Mouse (Mus musculus): Measurements from ENCODE around the gene Bach2. TPM values are rescaled to one million over a fixed set of nuclear protein-coding genes. Genes with fewer than 3 reads are reported as not detected.

The Bach2 gene
- polyA plus RNA-seq, 1 experiment from 2014 or later = 8.2 TPM

DNA sequence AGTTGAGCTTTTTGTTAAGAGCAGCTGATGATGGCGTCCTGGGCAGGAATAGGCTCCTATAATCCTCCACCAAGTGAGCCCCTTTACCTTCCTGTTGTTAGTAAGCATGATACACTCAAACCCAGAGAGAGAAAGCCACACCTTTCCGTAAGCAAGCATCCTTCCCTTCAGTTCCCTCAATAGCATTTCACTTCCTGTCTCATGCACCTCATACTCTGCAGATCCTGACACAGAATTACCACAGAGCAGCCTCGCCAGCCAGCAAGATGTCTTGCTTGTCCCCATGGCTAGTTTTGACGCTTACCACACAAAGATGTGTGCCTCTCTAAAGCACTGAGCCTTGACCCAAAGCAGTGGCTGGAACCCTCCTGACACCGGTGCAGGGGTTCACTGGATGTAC, 348.9 kb downstream of the Bach2 start:
- Histone ChIP-seq H3K4me1 (ENCODE audit: control insufficient read depth in 2 of 2, insufficient read depth in 2 of 2, low read length in 2 of 2) (no peaks in the 10 kb centered on the region), H3K27me3 (ENCODE audit: control insufficient read depth, insufficient read depth, low read length) (no peaks in the 10 kb centered on the region), H3K4me3 (ENCODE audit: control insufficient read depth in 1 of 2, insufficient read depth in 1 of 2, low read depth in 1 of 2, low read length in 2 of 2) (no peak overlapping the region), H3K27ac (replicated peaks in 1 of 2; ENCODE audit: control insufficient read depth in 1 of 2, insufficient read depth in 1 of 2, low read depth in 2 of 2, low read length in 2 of 2) (no peak overlapping the region), H3K9ac (ENCODE audit: low read length) (no peak overlapping the region), H3K36me3 (ENCODE audit: control insufficient read depth, insufficient read depth, low read length) (no peaks in the 10 kb centered on the region), H3K9me3 (ENCODE audit: control insufficient read depth, low read length) (no peaks in the 10 kb centered on the region), H3K4me2 (ENCODE audit: low read length) (no peak overlapping the region)
- WGBS = 82% methylated on average over 5 of the region's 5 CpGs
- ATAC-seq (ENCODE audit: insufficient number of reproducible peaks, insufficient read depth, low FRiP score, low read depth) = no peak

DNA sequence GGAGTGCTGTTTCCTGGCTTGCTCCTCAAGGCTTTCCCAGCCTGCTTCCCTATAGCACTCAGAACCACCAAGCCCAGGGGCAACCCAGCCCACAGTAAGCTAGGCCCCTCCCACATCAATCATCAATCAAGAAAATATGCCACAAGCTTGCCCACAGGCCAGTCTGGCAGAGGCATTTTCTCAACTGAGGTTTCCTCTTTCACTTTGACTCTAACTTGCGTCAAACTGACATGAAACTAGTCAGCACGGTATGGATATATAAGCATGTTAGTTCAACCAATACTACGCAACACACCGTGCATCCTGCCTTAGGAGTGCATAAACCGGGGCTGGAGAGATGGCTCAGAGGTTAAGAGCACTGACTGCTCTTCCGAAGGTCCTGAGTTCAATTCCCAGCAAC, 349.6 kb downstream of the Bach2 start:
- WGBS = 86% methylated on average over 6 of the region's 6 CpGs
- no peak for ATAC-seq (ENCODE audit: insufficient number of reproducible peaks, insufficient read depth, low FRiP score, low read depth)
- Histone ChIP-seq H3K27ac (replicated peaks in 1 of 2; ENCODE audit: control insufficient read depth in 1 of 2, insufficient read depth in 1 of 2, low read depth in 2 of 2, low read length in 2 of 2) (no peak overlapping the region), H3K4me1 (ENCODE audit: control insufficient read depth in 2 of 2, insufficient read depth in 2 of 2, low read length in 2 of 2) (no peaks in the 10 kb centered on the region), H3K4me2 (ENCODE audit: low read length) (no peak overlapping the region), H3K27me3 (ENCODE audit: control insufficient read depth, insufficient read depth, low read length) (no peaks in the 10 kb centered on the region), H3K4me3 (ENCODE audit: control insufficient read depth in 1 of 2, insufficient read depth in 1 of 2, low read depth in 1 of 2, low read length in 2 of 2) (no peak overlapping the region), H3K9ac (ENCODE audit: low read length) (no peak overlapping the region), H3K36me3 (ENCODE audit: control insufficient read depth, insufficient read depth, low read length) (no peaks in the 10 kb centered on the region), H3K9me3 (ENCODE audit: control insufficient read depth, low read length) (no peaks in the 10 kb centered on the region)

DNA sequence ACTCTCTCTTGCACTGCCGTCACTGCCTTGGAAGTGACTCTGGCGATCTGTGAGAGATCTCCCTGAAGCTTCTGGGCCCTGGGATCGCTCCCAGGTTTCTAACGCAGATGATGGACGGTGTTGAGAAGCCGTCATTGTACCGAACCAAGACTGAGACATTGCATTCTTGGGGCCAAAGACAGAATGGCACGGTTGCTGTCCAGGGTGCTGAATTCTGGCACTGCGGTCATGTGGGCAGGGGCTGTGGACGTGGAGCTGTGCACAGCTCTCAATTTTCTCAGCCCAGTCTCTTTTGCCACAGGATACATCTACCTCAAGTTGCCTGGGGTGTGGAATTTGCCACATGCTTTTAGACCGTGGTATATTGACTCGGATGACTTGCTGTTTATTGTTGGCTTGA, 362.5 kb downstream of the Bach2 start:
- 15% methylated on average over 12 of the region's 12 CpGs for WGBS
- no peaks in the 10 kb centered on the region for H3K36me3 ChIP-seq (ENCODE audit: control insufficient read depth, insufficient read depth, low read length)
- H3K27me3 ChIP-seq (ENCODE audit: control insufficient read depth, insufficient read depth, low read length) = no peaks in the 10 kb centered on the region
- no peaks in the 10 kb centered on the region for H3K9me3 ChIP-seq (ENCODE audit: control insufficient read depth, low read length)
- H3K27ac ChIP-seq (replicated peaks in 1 of 2; ENCODE audit: control insufficient read depth in 1 of 2, insufficient read depth in 1 of 2, low read depth in 2 of 2, low read length in 2 of 2) = no peak overlapping the region
- no peak overlapping the region for H3K4me2 ChIP-seq (ENCODE audit: low read length)
- H3K4me1 ChIP-seq (ENCODE audit: control insufficient read depth in 2 of 2, insufficient read depth in 2 of 2, low read length in 2 of 2) = peaks cover 0 to 2% of the 10 kb centered on the region in 2 experiments; a peak in 2 of 4 replicates
- no peak overlapping the region for H3K4me3 ChIP-seq (ENCODE audit: control insufficient read depth in 1 of 2, insufficient read depth in 1 of 2, low read depth in 1 of 2, low read length in 2 of 2)
- no peak overlapping the region for H3K9ac ChIP-seq (ENCODE audit: low read length)
- no peak for ATAC-seq (ENCODE audit: insufficient number of reproducible peaks, insufficient read depth, low FRiP score, low read depth)

DNA sequence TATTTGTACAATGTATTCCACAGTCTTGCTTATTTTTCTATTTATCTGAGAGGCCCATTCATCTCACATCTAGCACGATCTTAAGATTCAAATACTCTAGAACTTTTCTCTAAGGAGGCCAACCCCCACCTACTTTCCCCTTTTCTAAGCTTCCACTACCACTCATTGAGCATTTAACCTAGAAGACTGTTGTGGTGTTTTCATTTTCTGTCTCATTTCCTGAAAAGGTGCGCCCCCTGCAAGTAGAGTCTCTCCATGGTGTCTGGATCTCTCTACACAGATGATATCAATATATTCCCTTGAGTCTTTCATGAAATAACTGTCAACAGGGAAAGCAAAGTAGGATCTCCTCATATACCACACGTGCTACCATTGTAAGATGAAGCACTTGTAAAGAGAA, 364.1 kb downstream of the Bach2 start, which contains the start of gene Gja10:
TSS of gene Gja10 (minus strand) at position 101 of the 400 bp plus-strand sequence.
- Histone ChIP-seq H3K4me3 (ENCODE audit: control insufficient read depth in 1 of 2, insufficient read depth in 1 of 2, low read depth in 1 of 2, low read length in 2 of 2) (no peak within 1 kb of the TSS), H3K4me2 (ENCODE audit: low read length) (no peak within 1 kb of the TSS), H3K27ac (replicated peaks in 1 of 2; ENCODE audit: control insufficient read depth in 1 of 2, insufficient read depth in 1 of 2, low read depth in 2 of 2, low read length in 2 of 2) (no peak within 1 kb of the TSS), H3K27me3 (ENCODE audit: control insufficient read depth, insufficient read depth, low read length) (no peaks in the 10 kb centered on the region), H3K9me3 (ENCODE audit: control insufficient read depth, low read length) (no peaks in the 10 kb centered on the region), H3K9ac (ENCODE audit: low read length) (no peak within 1 kb of the TSS), H3K4me1 (ENCODE audit: control insufficient read depth in 2 of 2, insufficient read depth in 2 of 2, low read length in 2 of 2) (peaks cover 0 to 2% of the 10 kb centered on the region in 2 experiments; a peak in 2 of 4 replicates), H3K36me3 (ENCODE audit: control insufficient read depth, insufficient read depth, low read length) (no peaks in the 10 kb centered on the region)
- no peak for ATAC-seq (ENCODE audit: insufficient number of reproducible peaks, insufficient read depth, low FRiP score, low read depth)
- 47% methylated on average over 3 of the region's 3 CpGs for WGBS

DNA sequence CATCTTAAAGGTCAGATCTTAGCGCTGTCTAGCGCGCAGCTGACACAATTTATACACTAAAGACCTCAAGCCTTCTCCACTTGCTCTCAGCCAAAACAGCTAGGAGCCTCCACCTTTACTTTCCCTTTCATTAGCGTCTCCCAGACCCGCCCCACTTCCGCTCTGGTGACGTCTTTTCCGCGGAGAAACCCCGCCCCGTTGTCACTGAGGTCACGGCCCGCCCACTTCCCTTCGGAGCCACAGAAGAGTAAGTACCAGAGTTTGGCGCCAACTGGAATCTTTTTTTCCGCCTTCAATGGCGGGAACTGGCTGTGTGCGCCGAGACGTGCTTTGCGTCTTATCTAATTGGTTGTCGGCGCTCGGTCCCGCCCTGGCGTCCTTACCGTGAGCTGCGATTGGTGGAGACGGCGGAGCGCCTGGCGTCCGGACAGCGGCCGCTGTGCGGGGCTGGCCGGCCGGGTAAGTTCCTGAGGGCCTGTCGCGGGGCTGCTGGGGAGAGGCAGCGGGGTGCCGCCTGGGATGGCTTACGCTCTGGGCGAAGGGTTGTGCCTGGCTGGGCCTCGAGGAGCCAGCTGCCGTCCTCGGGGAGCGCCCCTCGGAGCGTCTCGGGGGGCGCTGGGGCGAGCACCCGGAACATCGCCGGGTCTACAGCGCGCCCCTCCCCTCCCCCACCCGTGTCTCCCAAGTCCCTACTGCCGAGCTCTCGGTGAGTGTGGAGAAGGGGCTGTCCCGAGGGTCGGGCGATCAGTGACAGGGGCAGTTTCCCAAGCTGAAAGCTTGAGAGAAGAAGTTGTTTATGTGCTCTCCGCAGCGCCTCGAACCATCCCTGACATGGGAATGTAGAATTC, 376.7 kb downstream of the Bach2 start, which contains the start of gene Casp8ap2:
TSS of gene Casp8ap2 (plus strand) at position 418 of the 848 bp plus-strand sequence.
- no peaks in the 10 kb centered on the region for H3K9me3 ChIP-seq (ENCODE audit: control insufficient read depth, low read length)
- peak within 1 kb of the TSS; percentile 90 for H3K27ac ChIP-seq (replicated peaks in 1 of 2; ENCODE audit: control insufficient read depth in 1 of 2, insufficient read depth in 1 of 2, low read depth in 2 of 2, low read length in 2 of 2)
- peak; percentile 99 for ATAC-seq (ENCODE audit: insufficient number of reproducible peaks, insufficient read depth, low FRiP score, low read depth)
- peak within 1 kb of the TSS; percentile 79 for H3K4me2 ChIP-seq (ENCODE audit: low read length)
- peaks cover 6% of the 10 kb centered on the region for H3K36me3 ChIP-seq (ENCODE audit: control insufficient read depth, insufficient read depth, low read length)
- H3K4me3 ChIP-seq (ENCODE audit: control insufficient read depth in 1 of 2, insufficient read depth in 1 of 2, low read depth in 1 of 2, low read length in 2 of 2) = peak within 1 kb of the TSS; percentile 75 to 92
- no peaks in the 10 kb centered on the region for H3K27me3 ChIP-seq (ENCODE audit: control insufficient read depth, insufficient read depth, low read length)
- H3K9ac ChIP-seq (ENCODE audit: low read length) = peak within 1 kb of the TSS; percentile 91
- WGBS = under 1% methylated on average over 67 of the region's 67 CpGs
- H3K4me1 ChIP-seq (ENCODE audit: control insufficient read depth in 2 of 2, insufficient read depth in 2 of 2, low read length in 2 of 2) = peaks cover 0 to 14% of the 10 kb centered on the region in 2 experiments; a peak in 2 of 4 replicates

DNA sequence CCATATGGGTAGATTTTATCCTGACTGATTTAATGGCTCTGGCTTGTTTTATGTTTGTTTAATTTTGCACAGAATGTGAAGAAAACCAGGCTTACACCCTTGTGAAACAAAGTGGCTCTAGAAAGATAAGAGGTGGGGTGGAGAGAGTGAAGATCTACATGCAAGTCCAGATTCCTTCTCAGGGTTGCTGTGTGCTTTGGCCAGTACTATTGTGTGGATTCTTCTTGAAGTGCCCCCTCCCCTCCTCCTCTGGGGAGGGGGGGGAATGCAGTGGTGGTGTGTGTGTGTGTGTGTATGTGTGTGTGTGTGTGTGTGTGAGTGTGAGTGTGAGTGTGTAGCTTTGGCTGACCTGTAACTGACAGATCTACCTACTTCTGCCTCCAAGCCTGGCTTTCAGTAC, 383.0 kb downstream of the Bach2 start:
- no peak overlapping the region for H3K9ac ChIP-seq (ENCODE audit: low read length)
- ATAC-seq (ENCODE audit: insufficient number of reproducible peaks, insufficient read depth, low FRiP score, low read depth) = no peak
- no peak overlapping the region for H3K4me3 ChIP-seq (ENCODE audit: control insufficient read depth in 1 of 2, insufficient read depth in 1 of 2, low read depth in 1 of 2, low read length in 2 of 2)
- no peaks in the 10 kb centered on the region for H3K27me3 ChIP-seq (ENCODE audit: control insufficient read depth, insufficient read depth, low read length)
- H3K27ac ChIP-seq (replicated peaks in 1 of 2; ENCODE audit: control insufficient read depth in 1 of 2, insufficient read depth in 1 of 2, low read depth in 2 of 2, low read length in 2 of 2) = no peak overlapping the region
- H3K9me3 ChIP-seq (ENCODE audit: control insufficient read depth, low read length) = no peaks in the 10 kb centered on the region
- peaks cover 20% of the 10 kb centered on the region for H3K36me3 ChIP-seq (ENCODE audit: control insufficient read depth, insufficient read depth, low read length)
- H3K4me1 ChIP-seq (ENCODE audit: control insufficient read depth in 2 of 2, insufficient read depth in 2 of 2, low read length in 2 of 2) = peaks cover 2 to 11% of the 10 kb centered on the region in 2 experiments; a peak in 3 of 4 replicates
- no peak overlapping the region for H3K4me2 ChIP-seq (ENCODE audit: low read length)
